Mouse (Mus musculus) adrenal gland (tissue): ENCODE results near the gene Mapt.

Experiments used
- intact Hi-C: fragments of 180-260 bp; cut with DNase I; formaldehyde crosslinking; loops from one replicate; pipeline ENCODE4 v1.15.1; 2025

Gene Mapt

GRCm38 (mm10) chr11:104309377-104310225 lies 78.4 kb downstream of the Mapt start:
- intact Hi-C loops, result no loop called here

GRCm38 (mm10) chr11:104310226-104310887 lies 79.2 kb downstream of the Mapt start:
- intact Hi-C loops, result no loop called here

- intact Hi-C loops, result no loop called here
Measured at GRCm38 (mm10) chr11:104311643-104312042, 80.5 kb downstream of the Mapt start.

GRCm38 (mm10) chr11:104315703-104316102 lies 84.5 kb downstream of the Mapt start:
- intact Hi-C loops, result loop anchor here (5.0 kb wide), 1 partner anchor 147 kb away; no protein-coding TSS in a partner anchor

- intact Hi-C loops, result loop anchor here (5.0 kb wide), 1 partner anchor 145 kb away; no protein-coding TSS in a partner anchor
Measured at GRCm38 (mm10) chr11:104316685-104317400, 85.7 kb downstream of the Mapt start.

GRCm38 (mm10) chr11:104317631-104318030 lies 86.4 kb downstream of the Mapt start:
- intact Hi-C loops, result loop anchor here (5.0 kb wide), 1 partner anchor 145 kb away; no protein-coding TSS in a partner anchor

GRCm38 (mm10) chr11:104318940-104319781 lies 88.0 kb downstream of the Mapt start:
- intact Hi-C loops, result loop anchor here (5.0 kb wide), 1 partner anchor 143 kb away; no protein-coding TSS in a partner anchor

GRCm38 (mm10) chr11:104320511-104320910 lies 89.3 kb downstream of the Mapt start:
- intact Hi-C loops, result no loop called here

GRCm38 (mm10) chr11:104322142-104322541 lies 91.0 kb downstream of the Mapt start:
- intact Hi-C loops, result no loop called here

- intact Hi-C loops, result no loop called here
Measured at GRCm38 (mm10) chr11:104327462-104327861, 96.3 kb downstream of the Mapt start.

GRCm38 (mm10) chr11:104327946-104328345 lies 96.8 kb downstream of the Mapt start:
- intact Hi-C loops, result no loop called here

GRCm38 (mm10) chr11:104329185-104329926 lies 98.2 kb downstream of the Mapt start:
- intact Hi-C loops, result no loop called here

- intact Hi-C loops, result no loop called here
Measured at GRCm38 (mm10) chr11:104330151-104330550, 99.0 kb downstream of the Mapt start.

GRCm38 (mm10) chr11:104331208-104331607 lies 100.0 kb downstream of the Mapt start:
- intact Hi-C loops, result no loop called here

GRCm38 (mm10) chr11:104332105-104332504 lies 100.9 kb downstream of the Mapt start:
- intact Hi-C loops, result no loop called here

GRCm38 (mm10) chr11:104334115-104334514 lies 102.9 kb downstream of the Mapt start:
- intact Hi-C loops, result no loop called here

- intact Hi-C loops, result no loop called here
Measured at GRCm38 (mm10) chr11:104334946-104335345, 103.8 kb downstream of the Mapt start.

GRCm38 (mm10) chr11:104346931-104347330 lies 115.7 kb downstream of the Mapt start:
- intact Hi-C loops, result loop anchor here (5.0 to 10.0 kb wide), 2 partner anchors 98 to 115 kb away; no protein-coding TSS in a partner anchor

GRCm38 (mm10) chr11:104361790-104362189 lies 130.6 kb downstream of the Mapt start:
- intact Hi-C loops, result no loop called here

- intact Hi-C loops, result no loop called here
Measured at GRCm38 (mm10) chr11:104362704-104363103, 131.5 kb downstream of the Mapt start.
